Mouse (Mus musculus) heart, postnatal 0 days (tissue): ENCODE measurements around the gene Cnr1. TPM values are rescaled to one million over a fixed set of nuclear protein-coding genes. Genes with fewer than 3 reads are reported as not detected.

Experiments used
- ATAC-seq: fragments of 200-750 bp; cut with Nextera tagmentation; 2 replicates; pipeline ENCODE4 v1.8.0; 2017; ENCODE audit warnings: low read depth, moderate number of reproducible peaks, moderate library complexity; ENCODE audit not compliant: insufficient read depth
- DNase-seq: peaks from one replicate; pipeline ENCODE4 v3.0.0-alpha.2; 2016; ENCODE audit warnings: low spot score
- H3K27ac ChIP-seq: fragments of 300-500 bp; sonication (generic); 2 replicates; pipeline ENCODE4 v1.5.1; 2014; ENCODE audit warnings: low read depth, mild to moderate bottlenecking
- H3K27me3 ChIP-seq: fragments of 300-500 bp; sonication (generic); 2 replicates; pipeline ENCODE4 v1.6.1; 2014; ENCODE audit warnings: low read length, mixed read lengths; ENCODE audit not compliant: control insufficient read depth, insufficient read depth
- H3K36me3 ChIP-seq: fragments of 300-500 bp; sonication (generic); replicated peaks from 2 replicates; pipeline ENCODE4 v1.6.1; 2014; ENCODE audit warnings: low read length, mixed read lengths; ENCODE audit not compliant: control insufficient read depth, insufficient read depth
- H3K4me1 ChIP-seq: fragments of 300-500 bp; sonication (generic); 2 replicates; pipeline ENCODE4 v1.6.1; 2014; ENCODE audit warnings: antibody characterized with exemption; ENCODE audit not compliant: control insufficient read depth, insufficient read depth
- H3K4me2 ChIP-seq: fragments of 300-500 bp; sonication (generic); 2 replicates; pipeline ENCODE4 v1.6.1; 2014; ENCODE audit warnings: low read depth, mild to moderate bottlenecking, low read length, moderate library complexity
- H3K4me3 ChIP-seq: fragments of 300-500 bp; sonication (generic); 2 replicates; pipeline ENCODE4 v1.5.1; 2014; ENCODE audit warnings: low read depth, low read length
- H3K9ac ChIP-seq: fragments of 300-500 bp; sonication (generic); replicated peaks from 2 replicates; pipeline ENCODE4 v1.6.1; 2014; ENCODE audit warnings: low read depth, low read length, mixed read lengths
- H3K9me3 ChIP-seq: fragments of 300-500 bp; sonication (generic); replicated peaks from 2 replicates; pipeline ENCODE4 v1.6.1; 2016; ENCODE audit warnings: low read length; ENCODE audit not compliant: control insufficient read depth
- CTCF ChIP-seq: IDR thresholded peaks from 2 replicates; pipeline ENCODE4 v1.5.1; 2016; ENCODE audit warnings: antibody characterized with exemption, control low read depth, low read depth
- EP300 ChIP-seq: IDR thresholded peaks from 2 replicates; pipeline ENCODE4 v1.6.1; 2016; ENCODE audit warnings: antibody characterized with exemption, low read depth
- WGBS: fragments of 180-500 bp; shearing (Covaris S2); extraction: QIAGEN DNeasy Blood & Tissue Kit; methylation state at CpG from one replicate; pipeline ENCODE4 v1.1.7; 2014; 5-methylcytosine and 5-hydroxymethylcytosine counted together
- polyA plus RNA-seq: library from polyadenylated mRNA; unstranded; fragments of >200 nt; fragmentation: Nextera tagmentation; extraction: Ambion mirVana; gene quantifications from 2 replicates; pipeline ENCODE4 v1.2.1, GENCODE M21; 2015
- total RNA-seq: library from RNA; depleted of rRNA; stranded (reverse); fragments of >200 nt; gene quantifications from 2 replicates; pipeline ENCODE4 v1.2.3, GENCODE M21; 2014; ENCODE audit warnings: low replicate concordance; rRNA removed

The Cnr1 gene
- total and polyA plus RNA-seq, 2 experiments from 2014 or later: 0.05 TPM; not detected in 1

DNA sequence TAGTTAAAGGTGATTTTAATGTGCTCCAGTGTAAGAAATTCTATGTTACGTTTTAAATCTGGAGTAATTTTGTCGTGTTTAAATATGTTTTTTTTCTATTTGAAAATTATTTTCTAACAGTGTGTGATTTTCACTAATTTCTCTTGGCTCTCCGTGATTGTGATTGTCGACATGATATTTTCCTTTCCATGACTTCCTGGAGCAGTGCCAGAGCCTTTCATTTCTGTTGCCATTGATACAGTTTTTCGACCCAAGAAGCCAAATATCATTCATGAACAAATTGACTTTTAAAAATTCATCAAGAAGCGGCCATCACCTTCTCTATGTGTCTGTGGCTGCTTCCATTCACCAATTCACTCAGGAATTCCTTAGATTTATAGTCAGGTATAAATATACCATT is 35.4 kb downstream of the Cnr1 start:
- Histone ChIP-seq H3K9me3 (no peaks in the 10 kb centered on the region), H3K27me3 (no peaks in the 10 kb centered on the region), H3K4me1 (no peaks in the 10 kb centered on the region), H3K4me3 (no peak overlapping the region), H3K9ac (no peak overlapping the region), H3K27ac (no peak overlapping the region), H3K4me2 (no peak overlapping the region), H3K36me3 (no peaks in the 10 kb centered on the region)
- no peak for ATAC-seq
- WGBS: 75% methylated on average over 6 of the region's 6 CpGs
- no peak for DNase-seq
- TF ChIP-seq EP300 (no peak), CTCF (no peak)

DNA sequence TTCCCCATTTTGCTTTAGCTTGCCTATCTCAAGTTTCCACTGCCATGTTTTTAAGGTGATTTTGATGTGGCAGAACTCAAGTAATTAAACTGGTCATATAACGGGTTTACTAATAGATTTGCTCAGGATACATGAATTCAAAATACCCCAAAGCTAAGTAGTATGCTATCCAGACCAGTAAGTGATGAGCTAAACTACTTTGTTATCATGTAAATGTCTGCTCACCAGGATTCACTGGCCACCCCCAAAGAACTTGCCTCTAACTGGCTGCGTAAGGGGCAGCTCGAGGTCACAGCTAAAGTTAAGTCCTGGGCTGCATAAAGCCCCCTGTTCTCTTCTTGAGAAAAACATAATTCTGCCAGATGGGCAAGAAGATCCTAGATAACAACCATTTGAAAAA is 46.3 kb downstream of the Cnr1 start:
- DNase-seq: no peak
- WGBS: 62% methylated on average over 3 of the region's 3 CpGs
- TF ChIP-seq EP300 (no peak), CTCF (no peak)
- H3K4me2 ChIP-seq: no peak overlapping the region
- H3K9me3 ChIP-seq: no peaks in the 10 kb centered on the region
- no peak overlapping the region for H3K9ac ChIP-seq
- H3K4me1 ChIP-seq: no peaks in the 10 kb centered on the region
- no peak overlapping the region for H3K27ac ChIP-seq
- no peaks in the 10 kb centered on the region for H3K27me3 ChIP-seq
- no peaks in the 10 kb centered on the region for H3K36me3 ChIP-seq
- ATAC-seq: no peak
- H3K4me3 ChIP-seq: no peak overlapping the region

DNA sequence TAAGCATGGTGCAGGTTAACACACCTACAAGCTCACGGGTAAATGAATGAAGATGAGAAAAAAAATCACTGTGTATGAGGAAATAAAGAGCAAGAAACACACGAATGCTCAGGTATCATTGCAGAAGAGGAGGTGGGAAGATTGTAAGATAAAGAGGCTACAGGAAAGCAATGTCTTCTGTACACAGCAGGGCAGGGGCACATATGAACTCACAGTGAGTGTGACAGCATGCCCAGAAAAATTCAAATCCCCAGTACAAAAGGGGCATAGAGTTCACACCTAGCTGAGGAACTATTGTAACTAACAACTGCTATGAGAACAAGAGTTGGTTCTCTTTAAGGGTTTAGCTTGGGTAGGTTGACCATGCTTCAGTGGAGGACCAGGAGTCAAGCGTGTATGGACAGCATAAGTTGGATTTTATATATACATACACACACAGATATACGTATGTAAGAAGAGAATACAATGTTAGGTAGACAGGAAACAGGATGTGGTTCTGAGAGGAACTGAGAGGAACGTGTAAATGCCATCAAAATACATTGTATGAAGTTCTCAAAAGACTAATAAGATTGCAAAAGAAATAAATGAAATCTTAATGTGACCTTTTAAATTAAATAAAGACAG is 64.2 kb downstream of the Cnr1 start:
- Histone ChIP-seq H3K27ac (no peak overlapping the region), H3K4me3 (no peak overlapping the region), H3K4me1 (no peaks in the 10 kb centered on the region), H3K9ac (no peak overlapping the region), H3K27me3 (no peaks in the 10 kb centered on the region), H3K36me3 (no peaks in the 10 kb centered on the region), H3K9me3 (no peaks in the 10 kb centered on the region), H3K4me2 (no peak overlapping the region)
- ATAC-seq: no peak
- 55% methylated on average over 5 of the region's 5 CpGs for WGBS
- TF ChIP-seq CTCF (no peak), EP300 (no peak)
- no peak for DNase-seq

DNA sequence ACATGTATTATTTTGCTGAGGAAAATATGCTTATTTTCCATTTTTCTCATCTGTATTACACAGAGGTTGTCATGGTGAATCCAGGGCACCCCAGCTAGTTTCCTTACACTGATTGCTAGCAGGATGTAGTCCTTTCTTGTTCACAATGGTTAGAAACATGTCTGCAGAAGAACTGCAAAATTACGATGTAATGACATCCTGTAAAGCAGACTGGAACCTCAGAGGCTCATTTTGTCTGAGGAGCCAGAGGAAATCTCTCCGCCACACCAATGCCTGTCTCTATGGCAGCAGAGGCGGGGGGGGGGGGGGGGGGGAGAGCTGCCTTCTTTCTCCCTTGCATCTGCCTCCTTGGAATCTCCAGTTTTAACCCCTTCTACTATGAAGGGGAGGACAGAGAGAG is 68.3 kb downstream of the Cnr1 start:
- no peak overlapping the region for H3K4me2 ChIP-seq
- ATAC-seq: no peak
- H3K9ac ChIP-seq: no peak overlapping the region
- no peaks in the 10 kb centered on the region for H3K9me3 ChIP-seq
- H3K36me3 ChIP-seq: no peaks in the 10 kb centered on the region
- H3K4me1 ChIP-seq: no peaks in the 10 kb centered on the region
- no peaks in the 10 kb centered on the region for H3K27me3 ChIP-seq
- TF ChIP-seq CTCF: no peak
- WGBS: 59% methylated on average over 2 of the region's 3 CpGs
- H3K4me3 ChIP-seq: no peak overlapping the region
- DNase-seq: no peak
- no peak overlapping the region for H3K27ac ChIP-seq

DNA sequence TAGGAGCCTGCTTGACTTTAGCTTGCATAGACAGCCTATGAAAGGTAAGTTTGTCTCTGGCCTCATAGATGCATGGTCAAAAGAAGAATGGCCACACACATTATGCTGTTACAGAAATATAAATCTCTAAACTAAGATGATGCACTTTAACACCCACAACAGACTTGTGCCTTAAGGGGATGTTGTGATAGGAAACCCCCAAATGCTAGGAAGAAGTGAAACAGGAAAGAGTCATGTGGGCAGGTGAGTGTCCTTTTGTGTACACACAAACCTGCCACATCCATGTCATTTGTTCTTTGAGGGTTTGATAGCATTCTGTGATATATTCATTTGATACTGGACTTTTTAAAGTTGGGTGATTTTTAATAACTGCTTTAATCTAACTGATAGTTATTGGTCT is 72.0 kb downstream of the Cnr1 start:
- Histone ChIP-seq H3K9ac (no peak overlapping the region), H3K27ac (no peak overlapping the region), H3K9me3 (no peaks in the 10 kb centered on the region), H3K4me1 (no peaks in the 10 kb centered on the region), H3K36me3 (no peaks in the 10 kb centered on the region), H3K4me2 (no peak overlapping the region), H3K4me3 (no peak overlapping the region), H3K27me3 (no peaks in the 10 kb centered on the region)
- no peak for DNase-seq
- ATAC-seq: no peak
- TF ChIP-seq EP300: no peak
- no peak for TF ChIP-seq CTCF

Other genes with a start within 250 kb of the Cnr1 start
- 5.2 TPM in 1 of 2 replicates, not detected in the other for gene Spaca1, start 125.6 kb downstream of the Cnr1 start, total RNA-seq
- gene Spaca1, start 125.6 kb downstream of the Cnr1 start, polyA plus RNA-seq: 0.55 and 0.94 TPM in 2 replicates